9 mouse cellular contexts compared by ENCODE assay signal in genomic region chr9:66514256-66514770, GRCm38 (mm10). TPM values are rescaled to one million over a fixed set of nuclear protein-coding genes. Genes with fewer than 3 reads are reported as not detected.
DNase-seq lines count a peak whose midpoint lies in the region; ATAC-seq and TF ChIP-seq lines count a peak whose summit lies in the region.
"Had no signal": no experiment of that assay in that cellular context is flagged by ENCODE, and none has a peak within 500 bp of the region (broad histone marks: within the 10 kb centered on the region; RNA-seq: fewer than 3 reads in every experiment).

Gene Fbxl22, minus strand, starts transcription at chr9:66514593.

- TF ChIP-seq CTCF in gastrocnemius, adult 2 months (IDR thresholded peaks at IDR 0.05) = peak; percentile 78
- peak; percentile 88 for TF ChIP-seq CTCF in hindbrain, postnatal 0 days (IDR thresholded peaks at IDR 0.05; ENCODE audit: low read depth)

- WGBS in hindbrain, postnatal 0 days = 67% methylated on average over 17 of the region's 17 CpGs
- 65% methylated on average over 17 of the region's 17 CpGs for WGBS in limb, embryonic 14.5 days

- no peaks in the 10 kb centered on the region for H3K9me3 ChIP-seq in hindbrain, postnatal 0 days (ENCODE audit: low read length)
- no peaks in the 10 kb centered on the region for H3K9me3 ChIP-seq in limb, embryonic 14.5 days (ENCODE audit: control insufficient read depth, low read length)
- H3K9me3 ChIP-seq: hindbrain, embryonic 15.5 days had no signal

- DNase-seq in layer of hippocampus, adult 11-12 months (ENCODE audit: low spot score) = peak; percentile 69
- no peak for DNase-seq in layer of hippocampus, adult 9-10 months (ENCODE audit: low spot score)
- peak; percentile 67 for DNase-seq in cerebellum, adult 8-10 months
- DNase-seq in gastrocnemius, adult 2 months = peak; percentile 74
- DNase-seq in hindbrain, postnatal 0 days (ENCODE audit: low spot score) = peak; percentile 81
- DNase-seq in limb, embryonic 14.5 days (ENCODE audit: low spot score) = no peak
- peak; percentile 69 for DNase-seq in naive thymus-derived CD4-positive, alpha-beta T cell, adult 2 months (ENCODE audit: low read depth)
- peak; percentile 42 to 52 for DNase-seq in urinary bladder, postnatal 36 days (ENCODE audit: low spot score in 2 of 2)

- H3K27me3 ChIP-seq in hindbrain, postnatal 0 days (ENCODE audit: insufficient read depth, low read length) = no peaks in the 10 kb centered on the region
- no peaks in the 10 kb centered on the region for H3K27me3 ChIP-seq in limb, embryonic 14.5 days (ENCODE audit: control insufficient read depth, insufficient read depth, low read length)
- H3K27me3 ChIP-seq: hindbrain, embryonic 15.5 days had no signal

- peak within 1 kb of the TSS; percentile 76 for H3K4me3 ChIP-seq in gastrocnemius, adult 2 months
- H3K4me3 ChIP-seq in hindbrain, postnatal 0 days (ENCODE audit: low read length) = no peak within 1 kb of the TSS
- no peak within 1 kb of the TSS for H3K4me3 ChIP-seq in limb, embryonic 14.5 days (replicated peaks; ENCODE audit: low read length)
- H3K4me3 ChIP-seq: hindbrain, embryonic 15.5 days had no signal

- intact Hi-C loops in gastrocnemius, adult 2 months (cut with DNase I) = loop anchor here (5.0 to 10.0 kb wide), 5 partner anchors 78 to 318 kb away; partner anchors contain the start of genes Aph1b, Aph1c, Gm10647 and Usp3

- no peak for TF ChIP-seq POLR2A in limb, embryonic 14.5 days (IDR thresholded peaks at IDR 0.05; ENCODE audit: borderline replicate concordance, extremely low read depth, insufficient read depth, insufficient read length)

- peaks cover 8% of the 10 kb centered on the region; the same call in 1 of the 2 replicates for H3K4me1 ChIP-seq in hindbrain, postnatal 0 days (ENCODE audit: insufficient read depth, low read length)
- peaks cover 23% of the 10 kb centered on the region for H3K4me1 ChIP-seq in limb, embryonic 14.5 days (ENCODE audit: control insufficient read depth, insufficient read depth, low read length)

- H3K36me3 ChIP-seq in hindbrain, postnatal 0 days (ENCODE audit: insufficient read depth, low read length) = peaks cover 27% of the 10 kb centered on the region; the same call in 1 of the 2 replicates
- peaks cover 55% of the 10 kb centered on the region for H3K36me3 ChIP-seq in limb, embryonic 14.5 days (ENCODE audit: control insufficient read depth, insufficient read depth, low read length)

- H3K9ac ChIP-seq in hindbrain, postnatal 0 days (replicated peaks; ENCODE audit: low read length) = no peak within 1 kb of the TSS
- 0 out of 2 replicates have a peak within 1 kb of the TSS, but pooled peaks have one; percentile 7 for H3K9ac ChIP-seq in limb, embryonic 14.5 days (ENCODE audit: low read depth, low read length, severe bottlenecking)
- H3K9ac ChIP-seq: hindbrain, embryonic 15.5 days had no signal

- H3K27ac ChIP-seq in gastrocnemius, adult 2 months = peak within 1 kb of the TSS; percentile 100
- peak within 1 kb of the TSS; percentile 11; the same call in 1 of the 2 replicates for H3K27ac ChIP-seq in hindbrain, postnatal 0 days
- 0 out of 2 replicates have a peak within 1 kb of the TSS, but pooled peaks have one; percentile 33 for H3K27ac ChIP-seq in limb, embryonic 14.5 days (replicated peaks; ENCODE audit: low read depth, low read length)

- no peak for ATAC-seq in hindbrain, postnatal 0 days
- no peak for ATAC-seq in limb, embryonic 14.5 days (ENCODE audit: low FRiP score, low read depth)

- no peak within 1 kb of the TSS for H3K4me2 ChIP-seq in hindbrain, postnatal 0 days (ENCODE audit: low read depth, low read length)
- no peak within 1 kb of the TSS for H3K4me2 ChIP-seq in limb, embryonic 14.5 days (replicated peaks; ENCODE audit: low read depth, low read length, severe bottlenecking)

RNA-seq across cellular contexts. Expression of gene Fbxl22, which starts in this region (rescaled TPM):
- total RNA-seq in gastrocnemius, adult 2 months (2021) = 1 to 10 TPM; 1.7 to 3.1 TPM
- total RNA-seq in hindbrain, postnatal 0 days (2014; rRNA removed) = 0.26 and 0.54 TPM in 2 replicates
- polyA plus RNA-seq in hindbrain, postnatal 0 days (2015; fragmentation: Nextera tagmentation; extraction: Ambion mirVana) = 0.63 and 0.76 TPM in 2 replicates
- 4.7 and 7.4 TPM in 2 replicates for polyA plus RNA-seq in limb, embryonic 14.5 days (2012; rRNA removed)
- polyA plus RNA-seq in limb, embryonic 14.5 days (2014; fragmentation: Nextera tagmentation; extraction: Ambion mirVana) = 5.4 and 6.5 TPM in 2 replicates

Comparison
In these comparisons a context has a peak if more than half of its experiments do, and no peak if none do; other contexts are left out.
1. DNase-seq: peak in layer of hippocampus, adult 11-12 months (single experiment), cerebellum, adult 8-10 months (single experiment), gastrocnemius, adult 2 months (single experiment), naive thymus-derived CD4-positive, alpha-beta T cell, adult 2 months (single experiment) and urinary bladder, postnatal 36 days (2 of 2); none in layer of hippocampus, adult 9-10 months (single experiment) and limb, embryonic 14.5 days (single experiment).
2. Peak in DNase-seq and H3K27ac ChIP-seq in hindbrain, postnatal 0 days; RNA of the gene not detected or under 1 TPM.
3. H3K27ac ChIP-seq: peak in every context shown above with its lines; median percentile 100 in gastrocnemius, adult 2 months; 33 in limb, embryonic 14.5 days; 11 in hindbrain, postnatal 0 days.